Comparison of ENCODE assay signal across 12 mouse cellular contexts in the genomic region with DNA sequence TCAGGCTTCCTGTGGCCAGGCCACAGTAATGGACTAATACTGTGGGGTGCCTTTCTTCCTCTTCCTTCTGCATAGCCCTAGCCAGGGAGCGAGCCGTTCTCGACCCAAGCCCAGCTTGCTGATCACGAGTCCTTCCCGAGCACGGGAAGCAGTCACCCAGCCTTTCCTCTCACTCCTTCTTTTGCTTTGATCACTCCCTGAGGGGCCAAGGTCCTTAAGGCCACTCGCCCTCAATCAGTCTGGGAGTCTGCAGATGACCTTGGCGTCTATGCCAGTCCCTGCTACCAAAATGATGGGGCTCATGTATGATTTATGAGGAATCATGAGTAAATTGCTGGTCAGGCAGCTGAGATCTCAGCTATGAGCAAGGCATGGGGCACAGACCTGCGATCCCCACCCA. TPM values are rescaled to one million over a fixed set of nuclear protein-coding genes. Genes with fewer than 3 reads are reported as not detected.
DNase-seq lines count a peak whose midpoint lies in the region; ATAC-seq and TF ChIP-seq lines count a peak whose summit lies in the region.
"Had no signal": no experiment of that assay in that cellular context is flagged by ENCODE, and none has a peak within 500 bp of the region (broad histone marks: within the 10 kb centered on the region; RNA-seq: fewer than 3 reads in every experiment).

No protein-coding gene starts in this region.

- H3K27ac ChIP-seq in heart, embryonic 13.5 days (replicated peaks) = peak overlapping the region; percentile 77
- peak overlapping the region; percentile 34 for H3K27ac ChIP-seq in liver, embryonic 13.5 days
- H3K27ac ChIP-seq in liver, embryonic 12.5 days = no peak overlapping the region
- peak overlapping the region; percentile 60; the same call in 1 of the 2 replicates for H3K27ac ChIP-seq in intestine, postnatal 0 days (ENCODE audit: low read depth, low read length)
- H3K27ac ChIP-seq: forebrain, embryonic 12.5 days had no signal

- no peaks in the 10 kb centered on the region for H3K9me3 ChIP-seq in heart, embryonic 13.5 days
- no peaks in the 10 kb centered on the region for H3K9me3 ChIP-seq in liver, embryonic 13.5 days (replicated peaks)
- H3K9me3 ChIP-seq in liver, embryonic 12.5 days (replicated peaks) = no peaks in the 10 kb centered on the region
- H3K9me3 ChIP-seq in intestine, postnatal 0 days (ENCODE audit: control insufficient read depth) = no peaks in the 10 kb centered on the region
- H3K9me3 ChIP-seq: forebrain, embryonic 12.5 days had no signal

- 70% methylated on average over 9 of the region's 9 CpGs for WGBS in heart, embryonic 13.5 days
- 73% methylated on average over 9 of the region's 9 CpGs for WGBS in liver, embryonic 13.5 days (ENCODE audit: insufficient replicate concordance)
- 64% methylated on average over 9 of the region's 9 CpGs for WGBS in liver, embryonic 12.5 days (ENCODE audit: insufficient replicate concordance)
- 39% methylated on average over 9 of the region's 9 CpGs for WGBS in intestine, postnatal 0 days

- no peak overlapping the region for H3K4me3 ChIP-seq in heart, embryonic 13.5 days
- H3K4me3 ChIP-seq in liver, embryonic 13.5 days (replicated peaks) = no peak overlapping the region
- no peak overlapping the region for H3K4me3 ChIP-seq in liver, embryonic 12.5 days
- H3K4me3 ChIP-seq in intestine, postnatal 0 days (ENCODE audit: low read depth, low read length) = no peak overlapping the region
- H3K4me3 ChIP-seq: forebrain, embryonic 12.5 days had no signal

- H3K9ac ChIP-seq in heart, embryonic 13.5 days = peak overlapping the region; percentile 57; the same call in 1 of the 2 replicates
- H3K9ac ChIP-seq in liver, embryonic 13.5 days = no peak overlapping the region
- no peak overlapping the region for H3K9ac ChIP-seq in liver, embryonic 12.5 days
- no peak overlapping the region for H3K9ac ChIP-seq in intestine, postnatal 0 days (ENCODE audit: low read depth, low read length)
- H3K9ac ChIP-seq: forebrain, embryonic 12.5 days had no signal

- no peak for ATAC-seq in heart, embryonic 13.5 days (ENCODE audit: extremely low read depth, insufficient number of reproducible peaks, low FRiP score, low TSS enrichment)
- ATAC-seq in liver, embryonic 13.5 days (ENCODE audit: low read depth) = no peak
- no peak for ATAC-seq in liver, embryonic 12.5 days
- ATAC-seq in intestine, postnatal 0 days = peak; percentile 47
- ATAC-seq: Patski had no signal

- no peak for DNase-seq in heart, adult 8-10 months (ENCODE audit: low spot score)
- no peak for DNase-seq in liver, embryonic 13.5 days
- peak; percentile 50 for DNase-seq in adrenal gland, postnatal 25 days
- DNase-seq in gastrocnemius, postnatal 25 days = no peak
- DNase-seq in embryo, embryonic 11 days = no peak
- DNase-seq: thymus, adult 2 months had no signal

- H3K36me3 ChIP-seq in heart, embryonic 13.5 days = peaks cover 33% of the 10 kb centered on the region
- H3K36me3 ChIP-seq in liver, embryonic 13.5 days = peaks cover 38% of the 10 kb centered on the region
- H3K36me3 ChIP-seq in liver, embryonic 12.5 days = peaks cover 55% of the 10 kb centered on the region
- peaks cover 13% of the 10 kb centered on the region for H3K36me3 ChIP-seq in intestine, postnatal 0 days (ENCODE audit: control insufficient read depth, insufficient read depth)

- H3K27me3 ChIP-seq in heart, embryonic 13.5 days (replicated peaks) = no peaks in the 10 kb centered on the region
- no peaks in the 10 kb centered on the region for H3K27me3 ChIP-seq in liver, embryonic 13.5 days
- no peaks in the 10 kb centered on the region for H3K27me3 ChIP-seq in liver, embryonic 12.5 days (replicated peaks)
- no peaks in the 10 kb centered on the region for H3K27me3 ChIP-seq in intestine, postnatal 0 days (replicated peaks; ENCODE audit: control insufficient read depth, insufficient read depth, low read length)
- H3K27me3 ChIP-seq: forebrain, embryonic 12.5 days; Patski had no signal

- H3K4me2 ChIP-seq in heart, embryonic 13.5 days = no peak overlapping the region
- H3K4me2 ChIP-seq in liver, embryonic 13.5 days = no peak overlapping the region
- no peak overlapping the region for H3K4me2 ChIP-seq in liver, embryonic 12.5 days
- H3K4me2 ChIP-seq in intestine, postnatal 0 days (replicated peaks; ENCODE audit: low read depth) = no peak overlapping the region
- H3K4me2 ChIP-seq: forebrain, embryonic 12.5 days had no signal

- TF ChIP-seq CTCF in intestine, postnatal 0 days (IDR thresholded peaks at IDR 0.05; ENCODE audit: low read depth) = no peak

- H3K4me1 ChIP-seq in heart, embryonic 13.5 days = peaks cover 48% of the 10 kb centered on the region
- peaks cover 35% of the 10 kb centered on the region for H3K4me1 ChIP-seq in liver, embryonic 13.5 days (replicated peaks)
- H3K4me1 ChIP-seq in liver, embryonic 12.5 days = peaks cover 35% of the 10 kb centered on the region
- peaks cover 8% of the 10 kb centered on the region; the same call in 1 of the 2 replicates for H3K4me1 ChIP-seq in intestine, postnatal 0 days (replicated peaks; ENCODE audit: control insufficient read depth, insufficient read depth, low read length)

RNA-seq across cellular contexts. Expression of gene Fscn1, which starts 37.4 kb away (rescaled TPM):
- polyA plus RNA-seq in heart, embryonic 13.5 days (2015; fragmentation: Nextera tagmentation; extraction: Ambion mirVana) = 135 and 155 TPM in 2 replicates
- total RNA-seq in heart, adult 8-10 months (2022) = 10 to 100 TPM in 3 of 4 experiments, 1 to 10 TPM in 1; 9.9 to 28.6 (median 23.6) TPM
- 29.5 and 38.3 TPM in 2 replicates for polyA plus RNA-seq in liver, embryonic 13.5 days (2015; fragmentation: Nextera tagmentation; extraction: Ambion mirVana)
- polyA plus RNA-seq in liver, embryonic 12.5 days (2016; fragmentation: Nextera tagmentation; extraction: Ambion mirVana) = 69.1 and 69.4 TPM in 2 replicates
- 36.1 and 51.3 TPM in 2 replicates for total RNA-seq in adrenal gland, postnatal 25 days (2021)
- polyA plus RNA-seq in intestine, postnatal 0 days (2015; fragmentation: Nextera tagmentation; extraction: Ambion mirVana) = 36.5 and 37.1 TPM in 2 replicates
- total RNA-seq in gastrocnemius, postnatal 25 days (2021) = 10 to 100 TPM; 13.4 to 17.6 TPM
- total RNA-seq: megakaryocyte-erythroid progenitor cell, adult 5-6 weeks had no signal
